Mouse (Mus musculus): Measurements from ENCODE around the gene Fat3.

The Fat3 gene

DNA sequence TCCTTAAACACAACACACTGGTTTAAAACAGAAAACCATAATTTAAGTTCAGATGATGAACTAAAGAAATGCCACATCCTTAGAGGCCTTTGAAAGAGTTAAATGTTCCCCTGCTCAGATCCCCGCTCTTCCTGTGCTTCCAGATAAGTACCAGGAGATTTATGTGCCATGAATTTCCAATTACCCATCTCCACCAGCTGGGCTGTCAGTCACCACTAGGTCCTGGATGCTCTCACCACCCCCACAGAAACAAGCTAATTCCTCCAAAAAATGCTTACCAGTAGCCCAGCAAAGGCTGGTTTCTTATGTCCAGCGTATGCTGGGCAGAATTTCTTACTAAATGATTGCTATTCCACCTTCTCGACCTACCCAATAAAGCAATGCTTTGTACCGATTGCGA lies 72.5 kb downstream of the Fat3 start:
- DNase-seq, result no peak

DNA sequence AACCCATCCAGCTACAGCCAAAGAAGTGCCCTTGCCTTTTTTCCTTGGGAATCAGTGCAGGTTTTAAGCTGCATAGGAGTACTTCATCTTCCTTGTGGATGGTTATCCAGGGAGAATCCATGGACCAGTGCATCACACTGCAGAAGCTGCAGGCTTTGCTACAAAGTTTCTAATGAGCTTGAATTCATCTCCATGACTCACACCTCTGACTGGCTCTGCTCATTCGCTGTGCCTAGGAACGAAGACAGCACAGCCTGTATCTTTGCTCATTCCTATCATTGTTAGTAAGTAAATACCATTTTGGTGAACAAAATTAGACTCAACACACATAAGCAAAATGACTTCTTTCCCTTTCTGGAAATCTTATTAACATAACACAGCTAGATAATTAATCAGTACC lies 78.4 kb downstream of the Fat3 start:
- DNase-seq, result no peak

DNA sequence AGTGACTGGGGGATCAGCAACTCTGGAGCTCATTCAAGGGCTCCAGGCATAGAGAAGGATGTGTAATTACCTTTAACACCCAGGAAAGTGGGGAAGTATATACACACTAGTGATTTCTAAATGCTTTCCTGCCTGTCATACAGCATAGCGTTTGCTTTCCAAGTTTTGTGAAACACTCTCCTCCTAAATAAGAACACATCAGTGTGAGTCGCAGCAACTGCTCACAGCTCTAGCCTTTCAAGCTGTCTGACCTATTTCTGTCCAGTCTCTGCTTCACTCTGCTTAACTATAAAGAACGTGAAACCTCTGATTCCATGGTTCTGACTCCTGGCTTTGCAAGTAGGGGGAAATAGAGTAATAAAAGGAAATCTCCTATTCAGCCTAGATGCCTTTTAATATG lies 98.3 kb downstream of the Fat3 start:
- no peak for DNase-seq

DNA sequence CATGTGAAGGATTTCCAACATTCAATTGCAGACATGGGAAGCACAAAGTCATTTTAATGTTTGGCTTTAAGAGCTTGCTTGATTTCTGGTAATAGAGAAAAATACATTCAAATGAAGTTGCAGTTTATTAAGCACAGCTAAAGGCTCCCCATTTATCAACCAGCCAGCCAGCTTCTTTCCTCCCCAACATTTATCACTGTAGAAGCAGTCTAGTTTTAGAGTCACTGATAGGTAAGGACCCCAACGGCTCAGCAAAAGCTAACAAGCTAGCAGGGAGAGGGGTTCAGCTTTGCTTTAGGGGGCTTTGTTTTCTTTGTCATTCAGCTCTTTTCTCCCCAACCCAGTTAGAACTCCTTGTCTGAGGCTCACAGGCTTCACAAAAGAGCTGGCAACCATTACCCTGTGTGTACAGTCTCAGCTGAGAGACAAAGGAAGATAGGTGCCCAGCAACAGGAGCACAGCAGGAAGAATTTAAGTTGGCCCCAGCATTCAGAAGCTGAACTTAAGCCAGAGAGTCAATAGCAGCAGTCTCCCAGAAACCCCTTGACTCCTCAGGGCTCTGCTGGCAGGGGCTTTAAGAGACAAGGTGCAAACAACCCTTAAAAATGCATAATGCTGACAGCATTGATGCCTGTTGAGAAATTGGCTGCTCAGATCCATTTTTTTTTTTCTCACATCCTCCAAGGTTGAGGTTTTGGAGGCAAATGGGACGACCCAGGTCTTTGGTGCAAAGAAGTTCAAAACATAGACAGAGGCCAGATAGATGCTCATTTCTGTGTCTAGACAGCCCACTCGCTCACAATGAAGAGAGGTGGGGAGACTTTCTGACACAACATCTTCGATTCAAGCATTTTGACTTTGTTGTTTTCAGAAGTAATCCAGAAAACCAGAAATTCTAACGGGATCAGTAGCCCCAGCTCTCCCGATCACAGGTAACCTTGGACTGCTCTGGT lies 102.1 kb downstream of the Fat3 start:
- DNase-seq, result no peak

DNA sequence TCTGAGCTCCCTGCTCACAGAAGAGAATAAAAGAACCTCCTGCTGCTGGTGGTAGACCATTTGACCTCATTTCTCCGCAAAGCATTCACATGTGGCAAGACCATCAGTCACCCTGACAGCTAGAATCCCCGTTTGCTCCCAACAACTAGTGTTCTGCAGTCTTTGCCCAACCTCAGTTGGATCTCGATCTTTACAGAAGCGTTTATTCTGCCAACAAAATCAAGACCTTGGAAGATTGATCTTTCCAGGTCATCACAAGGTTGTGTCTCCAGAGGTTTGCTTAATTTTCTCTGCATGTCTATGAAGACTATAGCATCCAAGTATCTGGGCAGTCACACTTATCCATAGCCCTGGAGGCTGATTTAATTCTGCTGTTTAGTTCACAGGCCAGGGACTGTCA lies 111.9 kb downstream of the Fat3 start:
- DNase-seq, result no peak

DNA sequence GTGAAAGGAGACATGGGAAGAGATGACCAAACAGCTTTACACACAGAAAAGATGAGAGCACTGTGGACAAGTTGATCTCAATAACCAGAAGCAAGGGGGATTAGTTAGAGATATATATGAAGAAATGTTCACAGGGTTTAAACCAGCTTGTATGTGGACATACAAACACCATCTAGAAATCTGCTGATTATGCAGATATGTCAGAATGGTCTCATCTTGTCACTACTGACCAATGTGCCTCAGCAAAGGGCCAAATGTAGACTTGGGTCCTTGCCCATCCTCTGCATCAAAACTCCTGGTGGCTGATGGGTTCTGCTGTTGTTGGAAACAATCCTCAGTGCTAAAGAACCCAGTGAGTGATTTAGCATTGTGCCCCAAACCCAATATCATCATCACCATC lies 113.6 kb downstream of the Fat3 start:
- DNase-seq, result no peak

DNA sequence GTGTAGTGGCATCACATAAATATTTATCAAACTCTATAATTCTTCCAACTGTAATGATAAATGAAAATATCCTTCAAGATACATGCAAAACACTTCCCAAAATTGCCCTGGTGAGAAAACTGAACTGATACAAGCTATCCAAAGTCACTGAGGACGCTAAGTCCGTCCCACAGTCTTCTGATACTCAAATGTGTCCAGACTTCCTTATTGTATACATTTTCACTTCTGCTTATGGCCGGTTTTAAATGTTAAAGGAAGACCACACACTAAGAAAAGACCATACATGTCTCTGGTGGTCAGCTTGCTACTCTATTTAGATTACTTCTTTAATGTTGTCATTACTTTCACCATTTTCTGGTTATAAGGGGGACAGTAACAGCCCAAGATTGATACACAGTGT lies 137.4 kb downstream of the Fat3 start:
- DNase-seq, result no peak

DNA sequence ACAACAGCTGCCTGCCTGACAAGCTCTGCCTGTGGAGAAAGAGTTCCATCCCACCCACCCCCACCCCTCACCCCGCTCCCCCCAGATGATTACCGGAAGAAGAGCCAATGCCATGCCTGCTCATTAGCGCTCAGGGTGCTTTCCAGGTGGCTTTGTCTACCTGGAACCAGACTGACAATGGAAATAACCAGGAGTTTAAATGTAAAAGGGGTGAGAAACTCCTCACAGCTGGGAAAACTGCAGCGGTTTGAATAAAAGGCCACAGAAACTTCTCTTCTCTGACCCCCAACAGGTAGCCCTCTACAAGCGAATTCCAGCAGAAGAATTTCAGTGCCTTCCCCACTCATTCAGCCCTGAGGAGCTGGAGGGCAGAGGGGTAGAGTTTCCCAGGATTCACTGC lies 139.3 kb downstream of the Fat3 start:
- no peak for DNase-seq

DNA sequence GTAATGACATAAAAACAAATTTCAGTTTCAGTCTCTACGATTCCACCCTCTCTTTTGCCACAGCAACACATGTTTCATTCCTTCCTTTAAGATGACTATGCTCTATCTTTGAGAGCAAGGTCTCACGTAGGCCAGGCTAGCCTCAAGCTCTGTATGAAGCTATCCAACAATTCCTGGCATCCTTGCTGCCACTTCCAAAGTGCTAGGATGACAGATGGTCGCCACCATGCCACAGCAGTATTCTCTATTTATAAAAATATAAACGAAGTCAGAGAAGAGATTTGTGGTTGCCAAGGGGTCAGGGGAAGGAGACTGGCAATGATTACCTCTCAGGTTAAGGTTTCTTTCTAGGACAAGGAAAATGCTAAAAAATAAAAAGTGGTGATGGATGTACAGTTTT lies 144.4 kb downstream of the Fat3 start:
- DNase-seq, result no peak

DNA sequence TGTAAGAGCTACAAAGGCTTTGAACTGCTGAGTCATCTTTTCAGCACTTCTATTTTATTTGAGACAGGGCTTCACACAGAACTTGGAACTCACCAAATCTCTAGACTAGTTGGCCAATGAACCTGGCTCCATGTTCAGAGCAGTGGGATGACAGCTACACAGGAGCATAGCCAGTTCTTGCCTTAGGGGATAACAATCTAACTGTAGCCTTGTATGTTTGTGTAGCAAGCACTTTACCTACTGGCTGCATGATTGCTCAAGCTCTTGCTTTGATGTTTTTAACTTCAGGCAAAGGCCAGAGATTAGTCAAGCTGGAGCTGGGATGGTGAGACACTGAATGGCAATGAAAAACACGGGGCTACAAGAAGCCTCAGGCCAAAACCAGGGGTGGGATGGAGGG lies 146.2 kb downstream of the Fat3 start:
- no peak for DNase-seq

DNA sequence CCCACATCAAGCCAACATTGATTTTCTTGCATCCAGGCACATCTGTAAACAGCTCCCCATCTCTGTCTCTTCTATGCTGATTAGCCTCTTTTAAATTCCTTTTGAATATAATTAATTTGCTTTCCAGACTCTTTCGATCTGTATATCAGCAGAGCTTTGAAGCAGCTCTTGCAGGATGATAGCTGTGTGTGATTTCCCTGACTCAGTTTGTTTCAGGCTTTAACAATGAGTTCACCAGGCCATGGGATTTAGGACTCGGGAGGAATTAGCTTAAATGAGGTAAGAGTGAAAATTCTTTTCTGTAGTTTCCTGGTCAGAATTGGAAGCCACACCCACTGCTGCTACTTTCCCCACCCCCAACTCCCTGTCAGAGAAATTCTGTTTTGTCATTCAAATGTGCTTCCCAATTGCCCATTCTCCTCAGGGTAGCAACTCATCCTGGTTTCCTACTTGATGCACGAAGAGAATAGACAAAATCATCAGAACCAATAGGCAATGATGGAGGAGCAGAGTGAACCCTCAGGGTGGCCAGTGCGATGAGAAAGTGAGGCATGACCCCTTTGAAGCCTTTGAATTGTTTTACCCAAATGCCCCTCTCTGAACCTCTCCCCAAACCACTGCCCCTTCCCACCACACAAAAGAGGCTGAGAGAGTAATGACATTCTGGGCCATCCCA lies 147.9 kb downstream of the Fat3 start:
- no peak for DNase-seq

DNA sequence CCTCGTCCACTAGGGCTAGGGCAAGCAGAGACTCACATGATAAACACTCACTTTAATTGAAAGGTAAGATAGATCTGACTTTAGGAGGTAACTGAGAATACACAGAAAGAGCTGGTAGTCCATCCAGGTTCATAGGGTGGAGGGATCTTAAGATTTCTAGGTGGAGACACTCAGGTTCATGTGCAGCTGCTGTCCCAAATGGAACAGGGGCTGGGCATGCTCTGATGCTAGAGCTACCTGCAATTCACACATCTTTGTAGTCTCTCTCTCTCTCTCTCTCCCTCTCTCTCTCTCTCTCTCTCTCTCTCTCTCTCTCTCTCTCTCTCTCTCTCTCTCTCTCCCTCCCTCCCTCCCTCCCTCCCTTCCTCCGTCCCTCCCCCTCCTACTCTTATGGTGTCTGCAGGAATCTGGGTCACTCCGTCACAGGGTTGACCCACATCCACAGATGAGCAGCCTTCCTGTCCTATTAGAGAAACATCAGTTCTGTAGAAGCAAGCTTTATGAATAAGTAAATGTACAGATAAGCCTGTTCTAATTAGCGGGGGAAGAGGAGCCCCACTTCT lies 148.5 kb downstream of the Fat3 start:
- no peak for DNase-seq

DNA sequence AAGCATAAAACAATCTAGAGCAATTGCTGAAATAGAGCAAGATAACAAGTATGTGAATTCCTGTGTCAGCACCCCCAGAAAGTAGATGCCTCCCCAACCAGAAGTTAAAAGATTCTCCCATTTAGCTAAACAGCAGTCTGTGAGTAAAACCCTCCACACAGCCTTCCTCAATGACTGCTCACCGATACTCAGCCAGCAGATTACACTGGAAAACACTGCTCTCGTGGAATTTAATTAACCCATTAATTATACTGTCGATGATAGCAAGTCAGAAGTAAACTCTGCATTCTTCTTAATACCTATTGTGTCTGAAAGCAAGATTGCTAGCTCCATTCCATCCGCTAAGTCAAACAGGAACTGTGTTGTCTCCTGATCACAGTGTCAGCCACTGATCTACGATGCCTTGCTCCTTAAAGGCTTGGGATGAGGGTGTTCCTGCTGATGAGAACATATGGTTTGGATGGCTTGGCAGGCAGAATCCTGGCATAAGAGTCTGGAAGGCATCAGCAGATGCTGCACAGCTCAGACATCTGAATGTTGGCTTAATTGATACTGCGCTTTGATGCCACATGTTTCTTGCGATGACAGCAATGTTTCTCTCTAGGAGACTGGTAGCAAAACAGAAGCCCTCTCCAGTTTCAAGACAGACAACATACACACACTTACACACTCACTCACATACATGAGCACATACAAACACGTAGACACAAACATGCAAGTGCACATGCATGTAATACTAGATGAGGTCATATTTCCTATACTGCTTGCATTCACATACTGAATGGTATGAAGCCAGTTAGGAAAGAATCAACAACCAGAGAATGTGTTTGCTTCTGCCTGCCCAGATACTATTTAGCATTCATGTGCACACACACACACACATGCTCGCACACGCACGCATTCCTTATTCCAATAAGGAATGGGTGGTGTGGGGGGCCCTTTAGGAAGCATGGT lies 155.9 kb downstream of the Fat3 start:
- DNase-seq, result no peak

DNA sequence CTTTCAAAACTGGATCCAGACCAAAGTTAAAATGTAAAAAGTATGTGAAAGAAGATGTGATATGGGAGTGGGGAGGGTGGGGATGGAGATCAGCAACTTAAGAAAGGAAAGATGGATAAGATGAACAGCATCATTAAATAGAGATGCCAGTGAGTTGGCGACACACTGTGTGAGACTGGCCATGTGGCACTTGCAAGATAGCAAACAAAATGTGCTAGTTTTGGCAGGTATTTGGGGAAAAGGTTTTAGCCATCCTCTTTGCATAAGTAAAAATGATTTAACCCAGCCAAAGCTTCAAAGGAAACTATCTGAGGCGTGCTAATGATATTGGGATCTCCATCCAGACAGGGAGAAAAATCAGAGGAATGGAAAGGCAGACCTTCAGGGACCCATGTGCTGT lies 157.9 kb downstream of the Fat3 start:
- DNase-seq, result no peak

DNA sequence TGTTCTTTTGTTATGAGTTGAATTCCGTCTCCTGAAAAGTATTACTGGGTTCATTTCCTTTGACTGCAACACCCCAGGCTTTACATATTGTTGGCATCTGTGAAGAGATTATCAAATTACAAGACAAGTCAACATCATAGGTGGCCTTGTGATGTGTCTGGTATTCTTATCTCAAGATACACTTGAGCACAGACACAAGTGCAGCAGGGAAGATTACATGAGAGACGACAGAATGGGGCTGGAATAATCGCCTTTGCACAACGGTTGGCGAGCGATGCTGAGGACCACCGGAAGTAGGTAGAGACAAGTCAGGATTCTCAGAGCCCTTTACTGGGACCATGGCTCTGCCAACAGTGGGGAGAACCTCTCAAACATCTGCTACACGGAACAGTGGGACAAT lies 158.5 kb downstream of the Fat3 start:
- DNase-seq, result no peak

DNA sequence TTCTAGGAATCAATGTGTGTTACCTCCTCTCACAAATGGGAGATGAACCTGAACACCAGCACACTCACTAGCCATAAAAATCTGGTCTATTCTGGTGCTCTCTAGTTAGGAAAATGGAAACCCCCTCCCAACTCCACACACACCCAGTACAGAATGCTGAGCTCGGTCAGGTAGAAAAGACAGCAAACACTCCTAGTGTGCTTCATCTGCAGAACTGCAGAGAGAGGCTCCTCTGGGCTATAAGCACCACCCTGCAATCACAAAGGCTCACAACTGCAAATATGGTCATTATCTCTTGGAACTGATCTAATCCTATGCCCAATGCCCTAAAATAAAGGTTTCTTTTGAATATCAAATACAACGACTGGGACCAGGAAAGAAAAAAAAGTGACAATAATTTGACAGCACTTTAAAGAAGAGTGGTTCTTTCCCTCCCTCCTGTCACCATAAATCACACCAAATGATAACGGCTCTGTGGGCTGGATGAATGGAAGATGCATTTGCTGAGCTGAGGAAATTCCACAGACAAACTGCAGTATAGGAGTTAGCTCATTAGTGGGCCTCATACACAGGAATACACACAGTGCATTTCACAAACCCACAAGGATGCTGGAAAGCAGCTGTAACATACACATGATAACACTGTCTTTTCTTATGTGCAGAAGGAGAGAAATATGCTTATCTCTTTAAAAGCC lies 170.6 kb downstream of the Fat3 start:
- no peak for DNase-seq

DNA sequence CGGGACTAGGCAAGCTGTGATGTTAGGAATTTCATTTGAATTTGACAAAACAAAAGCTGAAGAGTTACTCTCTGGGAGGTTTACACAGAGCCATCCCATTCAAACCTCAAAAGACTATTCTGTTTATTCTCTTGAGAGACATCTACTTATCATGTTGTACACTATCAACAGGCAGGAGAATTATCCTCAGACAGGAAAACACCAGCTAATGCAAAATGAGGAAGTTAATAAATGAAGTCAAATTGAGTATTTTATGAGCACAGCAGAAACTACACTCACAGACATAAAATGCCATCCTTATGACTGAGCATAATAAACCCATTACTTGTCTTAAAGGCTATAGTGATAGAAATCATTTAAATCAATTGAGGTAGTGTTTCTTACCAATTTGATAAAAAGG lies 182.1 kb downstream of the Fat3 start:
- no peak for DNase-seq

DNA sequence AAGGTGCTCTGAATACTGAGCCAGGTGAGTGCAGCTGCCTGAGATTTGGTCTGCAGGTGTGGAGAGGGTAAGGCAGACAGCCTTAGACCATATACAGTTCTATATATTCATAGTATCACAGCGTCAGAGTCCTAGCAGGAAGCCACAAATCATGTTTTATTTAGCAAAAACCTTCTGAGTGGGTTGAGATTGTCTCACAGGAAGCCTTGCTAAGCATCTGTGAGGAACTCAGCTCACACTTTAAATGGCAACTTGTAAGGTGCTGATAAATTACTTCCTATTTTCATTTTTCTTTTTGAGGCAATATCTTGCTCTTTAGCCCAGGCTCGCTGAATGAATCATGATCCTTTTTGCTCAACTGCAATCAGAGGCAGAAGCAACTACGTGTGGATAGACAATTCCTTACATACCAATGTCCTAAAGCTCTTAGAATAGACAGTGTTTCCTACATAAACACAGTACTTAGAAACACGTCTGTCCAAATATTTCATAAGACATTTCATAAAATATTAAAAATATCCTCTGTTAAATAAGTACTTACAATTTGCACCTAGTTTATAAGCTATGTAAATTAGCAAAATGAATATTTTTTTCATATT lies 188.4 kb downstream of the Fat3 start:
- no peak for DNase-seq

DNA sequence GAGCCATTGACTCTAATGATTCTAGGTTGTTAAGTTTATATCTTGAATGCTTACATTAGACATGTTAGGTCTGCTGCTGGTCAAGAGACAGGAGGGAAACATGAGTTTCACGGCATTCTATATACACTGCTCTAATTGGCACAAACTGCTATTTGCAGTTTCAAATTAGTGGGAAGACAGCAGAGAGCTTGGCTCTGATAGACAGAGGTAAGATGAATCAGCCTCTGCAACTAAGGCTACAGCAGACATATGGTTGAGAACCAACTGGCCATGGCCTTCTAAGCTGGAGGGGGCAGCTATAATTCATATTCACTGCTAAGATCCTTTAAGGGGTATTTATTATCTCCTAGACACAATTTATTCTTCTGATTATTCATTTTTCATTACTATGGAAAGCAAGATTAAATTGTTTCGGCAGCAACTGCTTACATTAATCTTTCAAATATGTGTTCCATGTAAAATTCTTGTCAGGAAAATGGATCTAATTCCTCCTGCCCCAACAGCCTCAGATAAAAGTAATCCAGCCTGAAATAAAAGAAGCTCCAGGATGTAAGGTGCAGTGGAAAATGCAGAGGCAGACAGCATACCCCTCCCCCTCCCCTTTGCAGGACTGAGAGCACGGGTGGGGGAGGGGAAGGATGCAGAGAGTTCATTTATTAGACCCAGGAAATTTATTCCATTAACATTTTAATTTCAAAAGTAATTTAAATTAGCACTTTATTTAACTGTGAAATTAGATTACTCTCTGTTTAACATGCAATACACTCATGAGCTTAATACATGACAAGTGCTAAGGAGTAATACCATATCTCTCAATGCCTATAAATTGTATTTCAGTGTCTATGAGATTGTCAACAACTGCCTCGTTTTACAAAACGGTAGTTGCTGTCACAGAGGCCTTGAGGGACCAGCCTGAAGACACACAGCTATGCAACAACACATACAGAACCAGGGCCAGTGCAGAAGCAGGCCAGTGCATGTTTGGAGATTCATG lies 189.9 kb downstream of the Fat3 start:
- DNase-seq, result no peak

DNA sequence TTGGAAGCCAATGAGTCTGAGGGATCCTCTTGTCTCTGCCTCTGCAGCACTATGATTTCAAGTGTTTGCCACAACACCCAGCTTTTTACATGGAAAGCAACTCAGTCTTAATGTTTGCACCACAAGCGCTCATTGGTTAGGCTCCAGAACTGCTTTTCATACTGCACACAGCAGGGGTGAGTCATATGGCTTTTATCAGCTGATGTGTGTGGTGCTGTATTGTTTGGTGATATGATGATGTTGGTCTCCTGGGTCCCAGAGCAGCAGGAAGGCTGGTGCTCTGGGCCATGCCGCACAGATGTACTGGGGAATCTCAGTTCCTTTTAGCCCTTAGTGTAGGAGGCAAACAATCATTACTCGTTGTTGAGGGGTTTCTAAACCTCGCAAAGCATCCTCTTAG lies 190.8 kb downstream of the Fat3 start:
- no peak for DNase-seq

DNA sequence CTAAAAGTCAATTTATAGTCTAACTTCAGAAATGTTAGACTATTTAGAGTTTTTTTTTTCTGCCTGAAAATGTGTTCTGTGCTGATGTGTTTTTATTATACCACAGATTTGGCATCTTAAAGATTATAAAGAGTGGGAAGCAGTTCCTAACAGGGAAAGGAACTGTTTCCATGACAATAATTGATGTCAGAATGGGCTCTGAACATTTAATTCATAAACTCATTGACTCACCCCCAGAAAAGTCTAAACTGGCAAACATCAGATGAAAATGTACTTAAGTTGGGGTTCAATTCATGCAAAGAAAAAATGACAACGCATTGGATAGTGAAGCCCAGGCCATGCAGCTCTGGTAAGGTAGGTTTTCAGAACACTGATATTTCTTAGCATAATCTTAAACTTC lies 193.3 kb downstream of the Fat3 start:
- DNase-seq, result no peak
